Mouse (Mus musculus): ENCODE results near the gene Hipk1.
"Not testable (repeated sequence)": the region's sequence is repeated elsewhere in the genome, so short reads cannot be mapped to it uniquely, and the experiment has no call there.

Gene Hipk1

GRCm38 (mm10) chr3:103831146-103831545, 39.8 kb upstream of the Hipk1 start:
- Histone ChIP-seq H3K27me3 (ENCODE audit: insufficient read depth, low read length) (no peaks in the 10 kb centered on the region), H3K9me3 (ENCODE audit: low read length) (no peaks in the 10 kb centered on the region), H3K4me3 (replicated peaks; ENCODE audit: low read length) (no peak overlapping the region), H3K36me3 (ENCODE audit: insufficient read depth, low read length) (no peaks in the 10 kb centered on the region), H3K4me1 (replicated peaks; ENCODE audit: low read depth, low read length) (peaks cover 2% of the 10 kb centered on the region; the same call in 1 of the 2 replicates)
- TF ChIP-seq CTCF (conservative IDR thresholded peaks at IDR 0.05; ENCODE audit: low read length) (no peak), NANOG (IDR thresholded peaks at IDR 0.05; ENCODE audit: borderline replicate concordance, low read length) (no peak), POU5F1 (IDR thresholded peaks at IDR 0.05; ENCODE audit: borderline replicate concordance, low read length) (no peak)

DNA sequence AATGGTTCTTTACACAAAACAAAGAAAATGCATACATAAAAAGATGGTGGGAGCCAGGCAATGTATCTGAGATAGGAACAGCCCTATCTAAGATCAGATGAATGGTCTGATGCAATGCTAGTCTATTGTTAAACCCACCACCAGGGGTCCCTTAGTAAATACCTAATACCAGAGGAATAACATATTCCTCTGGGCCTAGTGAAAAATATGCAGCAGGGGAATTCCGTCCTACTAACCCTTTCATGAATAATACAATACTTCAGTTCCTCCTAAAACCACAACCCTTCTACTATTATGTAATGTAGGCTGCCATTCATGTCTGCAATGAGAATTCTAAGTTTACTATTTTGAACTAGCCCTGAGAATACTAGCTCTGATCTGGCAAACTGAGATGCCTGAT, 39.3 kb upstream of the Hipk1 start:
- not testable (repeated sequence) for H3K36me3 ChIP-seq (ENCODE audit: insufficient read depth, low read length); H3K27me3 ChIP-seq (ENCODE audit: insufficient read depth, low read length); H3K9me3 ChIP-seq (ENCODE audit: low read length); H3K4me3 ChIP-seq (replicated peaks; ENCODE audit: low read length); H3K4me1 ChIP-seq (replicated peaks; ENCODE audit: low read depth, low read length)

DNA sequence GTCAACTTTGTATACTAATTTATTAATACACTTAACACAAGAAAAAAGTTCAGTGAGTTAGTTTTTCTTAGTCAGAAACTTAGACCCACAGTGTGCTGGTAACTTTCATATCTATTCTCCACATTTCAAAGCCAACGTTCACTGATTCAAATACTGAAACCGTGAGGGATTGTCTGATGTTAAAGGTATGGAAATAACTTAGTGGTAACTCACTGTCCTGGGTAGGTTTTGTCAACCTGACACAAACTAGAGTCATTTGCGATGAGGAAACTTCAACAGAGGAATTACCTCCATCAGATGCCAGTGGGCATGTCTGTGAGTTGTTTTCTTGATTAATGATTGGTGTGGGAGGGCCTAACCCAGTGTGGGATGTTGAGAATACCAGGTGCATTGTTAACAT, 37.7 kb upstream of the Hipk1 start:
- Histone ChIP-seq H3K36me3 (ENCODE audit: insufficient read depth, low read length) (no peaks in the 10 kb centered on the region), H3K4me3 (replicated peaks; ENCODE audit: low read length) (no peak overlapping the region), H3K9me3 (ENCODE audit: low read length) (no peaks in the 10 kb centered on the region), H3K4me1 (replicated peaks; ENCODE audit: low read depth, low read length) (peaks cover 2% of the 10 kb centered on the region; the same call in 1 of the 2 replicates), H3K27me3 (ENCODE audit: insufficient read depth, low read length) (no peaks in the 10 kb centered on the region)
- TF ChIP-seq NANOG (IDR thresholded peaks at IDR 0.05; ENCODE audit: borderline replicate concordance, low read length) (no peak), POU5F1 (IDR thresholded peaks at IDR 0.05; ENCODE audit: borderline replicate concordance, low read length) (no peak), CTCF (conservative IDR thresholded peaks at IDR 0.05; ENCODE audit: low read length) (no peak)

DNA sequence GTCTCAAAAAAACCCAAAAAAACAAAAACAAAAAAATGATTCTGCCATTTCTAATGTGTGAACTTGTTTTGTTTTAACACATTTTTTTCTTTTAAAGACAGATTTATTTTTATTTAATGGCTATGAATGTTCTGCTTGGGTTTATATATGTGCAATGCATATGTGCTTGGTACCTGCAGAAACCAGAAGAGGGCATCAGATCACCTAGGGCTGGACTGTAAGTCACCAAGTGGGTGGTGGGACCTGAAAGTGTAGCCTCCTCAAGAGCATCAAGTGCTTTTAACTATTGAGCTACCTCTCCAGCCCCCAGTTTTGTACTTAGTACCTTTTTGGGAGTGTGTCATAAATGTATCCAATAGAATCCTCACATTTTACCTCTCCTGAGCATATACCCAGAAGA, 36.2 kb upstream of the Hipk1 start:
- no peak overlapping the region for H3K4me3 ChIP-seq (replicated peaks; ENCODE audit: low read length)
- TF ChIP-seq POU5F1 (IDR thresholded peaks at IDR 0.05; ENCODE audit: borderline replicate concordance, low read length) = no peak
- no peak for TF ChIP-seq CTCF (conservative IDR thresholded peaks at IDR 0.05; ENCODE audit: low read length)
- no peak for TF ChIP-seq NANOG (IDR thresholded peaks at IDR 0.05; ENCODE audit: borderline replicate concordance, low read length)
- peaks cover 8% of the 10 kb centered on the region for H3K36me3 ChIP-seq (ENCODE audit: insufficient read depth, low read length)
- peaks cover 2% of the 10 kb centered on the region; the same call in 1 of the 2 replicates for H3K4me1 ChIP-seq (replicated peaks; ENCODE audit: low read depth, low read length)
- no peaks in the 10 kb centered on the region for H3K9me3 ChIP-seq (ENCODE audit: low read length)
- H3K27me3 ChIP-seq (ENCODE audit: insufficient read depth, low read length) = no peaks in the 10 kb centered on the region

DNA sequence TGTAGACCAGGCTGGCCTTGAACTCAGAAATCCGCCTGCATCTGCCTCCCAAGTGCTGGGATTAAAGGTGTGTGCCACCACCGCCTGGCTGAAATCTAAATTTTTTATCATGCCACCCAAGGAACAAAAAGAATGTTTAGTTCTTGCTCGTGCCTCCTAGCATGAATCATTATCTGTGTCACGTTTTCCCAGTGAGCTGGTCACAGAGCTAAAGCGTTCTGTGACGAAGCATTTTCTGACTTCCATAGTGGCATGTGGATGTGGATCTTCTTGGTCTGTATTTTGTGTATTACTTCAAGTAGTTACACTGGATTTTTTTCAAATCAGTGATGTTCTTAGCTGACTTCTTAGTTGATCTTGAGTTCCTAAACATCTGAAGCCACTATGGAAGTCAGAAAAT, 19.6 kb upstream of the Hipk1 start:
- H3K9me3 ChIP-seq (ENCODE audit: low read length) = no peaks in the 10 kb centered on the region

GRCm38 (mm10) chr3:103809799-103810150, 18.4 kb upstream of the Hipk1 start:
- TF ChIP-seq NANOG (IDR thresholded peaks at IDR 0.05; ENCODE audit: borderline replicate concordance, low read length) (no peak), POU5F1 (IDR thresholded peaks at IDR 0.05; ENCODE audit: borderline replicate concordance, low read length) (no peak), CTCF (conservative IDR thresholded peaks at IDR 0.05; ENCODE audit: low read length) (no peak)
- Histone ChIP-seq H3K36me3 (ENCODE audit: insufficient read depth, low read length) (peaks cover 29% of the 10 kb centered on the region), H3K27me3 (ENCODE audit: insufficient read depth, low read length) (no peaks in the 10 kb centered on the region)

More for the DNA sequence above, 19.6 kb upstream of the Hipk1 start:
- Histone ChIP-seq H3K4me3 (replicated peaks; ENCODE audit: low read length) (no peak overlapping the region), H3K36me3 (ENCODE audit: insufficient read depth, low read length) (peaks cover 25% of the 10 kb centered on the region), H3K4me1 (replicated peaks; ENCODE audit: low read depth, low read length) (peaks cover 29% of the 10 kb centered on the region), H3K27me3 (ENCODE audit: insufficient read depth, low read length) (no peaks in the 10 kb centered on the region)
- TF ChIP-seq POU5F1 (IDR thresholded peaks at IDR 0.05; ENCODE audit: borderline replicate concordance, low read length) (no peak), CTCF (conservative IDR thresholded peaks at IDR 0.05; ENCODE audit: low read length) (no peak), NANOG (IDR thresholded peaks at IDR 0.05; ENCODE audit: borderline replicate concordance, low read length) (no peak)

DNA sequence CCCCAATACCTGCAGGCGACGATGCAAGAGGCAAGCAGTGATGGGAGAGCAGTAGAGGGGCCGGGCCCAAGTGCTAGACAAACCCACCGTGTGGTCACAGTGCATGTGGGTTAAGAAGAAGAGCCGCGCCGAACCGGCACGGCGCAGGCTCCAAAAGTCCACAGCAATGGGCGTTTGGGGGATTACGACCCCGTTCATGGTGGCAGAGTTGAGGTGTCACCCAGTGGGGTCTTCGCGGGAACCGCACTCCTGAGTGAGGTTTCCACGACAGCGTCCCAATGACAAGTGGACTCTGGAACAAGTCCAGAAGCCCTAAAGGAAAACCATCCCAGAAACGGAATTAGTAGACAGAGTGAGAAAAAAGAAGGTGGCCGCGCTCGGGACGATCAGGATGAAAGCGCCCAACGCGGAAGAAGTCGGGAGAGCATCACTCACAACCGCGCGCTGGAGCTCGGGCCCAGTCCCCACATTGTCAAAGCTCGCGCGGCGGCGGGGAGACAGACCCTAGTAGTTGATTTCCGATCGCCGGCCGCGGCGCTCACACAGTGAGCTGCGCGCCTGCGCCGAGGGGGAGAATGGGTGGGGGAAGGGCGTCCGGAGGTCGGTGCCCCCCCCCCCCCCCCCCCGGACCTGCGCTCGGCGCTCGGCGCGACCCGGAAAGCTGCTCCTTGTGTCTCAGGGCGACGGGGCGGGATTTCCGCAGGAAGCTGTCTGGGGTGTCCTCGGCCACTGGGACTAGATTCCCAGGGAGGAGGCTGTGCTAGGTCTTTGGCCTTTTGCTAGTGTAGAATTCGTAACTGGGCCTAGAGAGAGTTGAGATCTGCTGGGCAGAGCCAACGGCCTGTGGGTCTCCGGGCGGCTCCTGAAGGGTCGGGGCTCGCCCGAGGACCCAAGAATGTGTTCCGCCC, 17.8 kb upstream of the Hipk1 start, which contains the start of the genes Dclre1b, Ap4b1 and Gm43064:
Gene Dclre1b (minus strand): TSS at position 554 of the 908 bp plus-strand sequence.
Gene Ap4b1 (plus strand): TSS at position 630 of the 908 bp plus-strand sequence.
Gene Gm43064 (plus strand): TSS at position 683 of the 908 bp plus-strand sequence.
- TF ChIP-seq NANOG (IDR thresholded peaks at IDR 0.05; ENCODE audit: borderline replicate concordance, low read length) = no peak
- no peak for TF ChIP-seq POU5F1 (IDR thresholded peaks at IDR 0.05; ENCODE audit: borderline replicate concordance, low read length)
- TF ChIP-seq CTCF (conservative IDR thresholded peaks at IDR 0.05; ENCODE audit: low read length) = no peak
- no peaks in the 10 kb centered on the region for H3K9me3 ChIP-seq (ENCODE audit: low read length)
- H3K27me3 ChIP-seq (ENCODE audit: insufficient read depth, low read length) = no peaks in the 10 kb centered on the region
- H3K4me3 ChIP-seq (replicated peaks; ENCODE audit: low read length) = peak within 1 kb of the TSS; percentile 96
- H3K36me3 ChIP-seq (ENCODE audit: insufficient read depth, low read length) = peaks cover 34% of the 10 kb centered on the region
- peaks cover 18% of the 10 kb centered on the region for H3K4me1 ChIP-seq (replicated peaks; ENCODE audit: low read depth, low read length)

More at GRCm38 (mm10) chr3:103809799-103810150, 18.4 kb upstream of the Hipk1 start:
- Histone ChIP-seq H3K4me1 (replicated peaks; ENCODE audit: low read depth, low read length) (peaks cover 22% of the 10 kb centered on the region), H3K9me3 (ENCODE audit: low read length) (no peaks in the 10 kb centered on the region), H3K4me3 (replicated peaks; ENCODE audit: low read length) (peak overlapping the region; percentile 96)

GRCm38 (mm10) chr3:103805671-103806070, 14.3 kb upstream of the Hipk1 start:
- no peak overlapping the region for H3K4me3 ChIP-seq (replicated peaks; ENCODE audit: low read length)
- H3K27me3 ChIP-seq (ENCODE audit: insufficient read depth, low read length) = no peaks in the 10 kb centered on the region
- H3K36me3 ChIP-seq (ENCODE audit: insufficient read depth, low read length) = peaks cover 61% of the 10 kb centered on the region
- H3K4me1 ChIP-seq (replicated peaks; ENCODE audit: low read depth, low read length) = peaks cover 26% of the 10 kb centered on the region
- H3K9me3 ChIP-seq (ENCODE audit: low read length) = no peaks in the 10 kb centered on the region
- TF ChIP-seq POU5F1 (IDR thresholded peaks at IDR 0.05; ENCODE audit: borderline replicate concordance, low read length) (no peak), NANOG (IDR thresholded peaks at IDR 0.05; ENCODE audit: borderline replicate concordance, low read length) (no peak), CTCF (conservative IDR thresholded peaks at IDR 0.05; ENCODE audit: low read length) (no peak)
